26 mouse cellular contexts compared by ENCODE assay signal in genomic region chr19:46236658-46237057, GRCm38 (mm10).
DNase-seq lines count a peak whose midpoint lies in the region; ATAC-seq and TF ChIP-seq lines count a peak whose summit lies in the region.
"Had no signal": no experiment of that assay in that cellular context is flagged by ENCODE, and none has a peak within 500 bp of the region (broad histone marks: within the 10 kb centered on the region; RNA-seq: fewer than 3 reads in every experiment).

No protein-coding gene starts in this region.

- WGBS in heart, embryonic 12.5 days = 20% methylated on average over 5 of the region's 5 CpGs
- 24% methylated on average over 5 of the region's 5 CpGs for WGBS in heart, postnatal 0 days
- 37% methylated on average over 5 of the region's 5 CpGs for WGBS in midbrain, embryonic 10.5 days
- 27% methylated on average over 5 of the region's 5 CpGs for WGBS in midbrain, embryonic 14.5 days

- H3K9ac ChIP-seq in heart, embryonic 12.5 days = no peak overlapping the region
- H3K9ac ChIP-seq in heart, postnatal 0 days (replicated peaks; ENCODE audit: low read depth, low read length) = no peak overlapping the region
- H3K9ac ChIP-seq in midbrain, embryonic 14.5 days (replicated peaks; ENCODE audit: low read length) = no peak overlapping the region
- H3K9ac ChIP-seq: forebrain, embryonic 13.5 days; hindbrain, embryonic 15.5 days; liver, embryonic 14.5 days; lung, embryonic 15.5 days; midbrain, embryonic 12.5 days; neural tube, embryonic 13.5 days; stomach, embryonic 15.5 days had no signal

- H3K9me3 ChIP-seq in heart, embryonic 12.5 days (replicated peaks) = no peaks in the 10 kb centered on the region
- H3K9me3 ChIP-seq in heart, postnatal 0 days (replicated peaks; ENCODE audit: control insufficient read depth, low read length) = no peaks in the 10 kb centered on the region
- no peaks in the 10 kb centered on the region for H3K9me3 ChIP-seq in midbrain, embryonic 10.5 days (replicated peaks)
- no peaks in the 10 kb centered on the region for H3K9me3 ChIP-seq in midbrain, embryonic 14.5 days (ENCODE audit: control insufficient read depth, low read length)
- H3K9me3 ChIP-seq: forebrain, embryonic 13.5 days; hindbrain, embryonic 15.5 days; lung, embryonic 15.5 days; midbrain, embryonic 12.5 days; neural tube, embryonic 13.5 days; stomach, embryonic 15.5 days had no signal

- DNase-seq in embryo, embryonic 10 days (ENCODE audit: low spot score) = peak; percentile 5
- no peak for DNase-seq in embryo, embryonic 11 days
- no peak for DNase-seq in heart, postnatal 25 days (ENCODE audit: low spot score)
- peak; percentile 21 for DNase-seq in heart, postnatal 0 days (ENCODE audit: low spot score)
- DNase-seq in heart, postnatal 10 days = no peak
- DNase-seq in midbrain, embryonic 10.5 days (ENCODE audit: low spot score) = peak; percentile 15
- DNase-seq in midbrain, embryonic 14.5 days = no peak
- DNase-seq: adrenal gland, adult 8-10 months; cerebellum, adult 2 months; cerebellum, postnatal 14 days; gastrocnemius, postnatal 25 days; kidney, adult 11 months; kidney, postnatal 14 days; layer of hippocampus, adult 9-11 months; liver; right cerebral cortex, postnatal 14 days had no signal

- no peak overlapping the region for H3K4me3 ChIP-seq in heart, embryonic 12.5 days
- H3K4me3 ChIP-seq in heart, postnatal 0 days (ENCODE audit: low read depth, low read length) = no peak overlapping the region
- H3K4me3 ChIP-seq in midbrain, embryonic 10.5 days = no peak overlapping the region
- no peak overlapping the region for H3K4me3 ChIP-seq in midbrain, embryonic 14.5 days (replicated peaks; ENCODE audit: low read depth, low read length)
- H3K4me3 ChIP-seq: forebrain, embryonic 13.5 days; hindbrain, embryonic 15.5 days; lung, embryonic 15.5 days; midbrain, embryonic 12.5 days; neural tube, embryonic 13.5 days; stomach, embryonic 15.5 days had no signal

- peak overlapping the region; percentile 84 for H3K27ac ChIP-seq in heart, embryonic 12.5 days (ENCODE audit: poor library complexity, severe bottlenecking)
- H3K27ac ChIP-seq in heart, postnatal 0 days (ENCODE audit: low read depth) = peak overlapping the region; percentile 39; the same call in 1 of the 2 replicates
- H3K27ac ChIP-seq in midbrain, embryonic 10.5 days (replicated peaks) = no peak overlapping the region
- no peak overlapping the region for H3K27ac ChIP-seq in midbrain, embryonic 14.5 days (replicated peaks; ENCODE audit: low read depth, low read length)
- H3K27ac ChIP-seq: forebrain, embryonic 13.5 days; hindbrain, embryonic 15.5 days; liver, embryonic 14.5 days; lung, embryonic 15.5 days; midbrain, embryonic 12.5 days; neural tube, embryonic 13.5 days; stomach, embryonic 15.5 days had no signal

- intact Hi-C loops in heart, postnatal 25 days (cut with DNase I) = no loop called here
- intact Hi-C loops in heart, postnatal 10 days (cut with DNase I) = no loop called here

- H3K27me3 ChIP-seq in heart, embryonic 12.5 days (replicated peaks) = no peaks in the 10 kb centered on the region
- H3K27me3 ChIP-seq in heart, postnatal 0 days (ENCODE audit: control insufficient read depth, insufficient read depth, low read length) = no peaks in the 10 kb centered on the region
- H3K27me3 ChIP-seq in midbrain, embryonic 10.5 days (ENCODE audit: low read depth, poor library complexity, severe bottlenecking) = no peaks in the 10 kb centered on the region
- no peaks in the 10 kb centered on the region for H3K27me3 ChIP-seq in midbrain, embryonic 14.5 days (ENCODE audit: control insufficient read depth, insufficient read depth, low read length)
- H3K27me3 ChIP-seq: CH12.LX; forebrain, embryonic 13.5 days; hindbrain, embryonic 15.5 days; lung, embryonic 15.5 days; midbrain, embryonic 12.5 days; neural tube, embryonic 13.5 days; stomach, embryonic 15.5 days had no signal

- peaks cover 16% of the 10 kb centered on the region for H3K4me1 ChIP-seq in heart, embryonic 12.5 days (replicated peaks)
- H3K4me1 ChIP-seq in heart, postnatal 0 days (ENCODE audit: control insufficient read depth, insufficient read depth) = peaks cover 8% of the 10 kb centered on the region; the same call in 1 of the 2 replicates
- peaks cover 10% of the 10 kb centered on the region for H3K4me1 ChIP-seq in midbrain, embryonic 10.5 days
- H3K4me1 ChIP-seq in midbrain, embryonic 14.5 days (ENCODE audit: control insufficient read depth, insufficient read depth, low read length) = no peaks in the 10 kb centered on the region
- H3K4me1 ChIP-seq: forebrain, embryonic 13.5 days; hindbrain, embryonic 15.5 days; lung, embryonic 15.5 days; midbrain, embryonic 12.5 days; neural tube, embryonic 13.5 days; stomach, embryonic 15.5 days had no signal

- H3K4me2 ChIP-seq in heart, embryonic 12.5 days = no peak overlapping the region
- H3K4me2 ChIP-seq in heart, postnatal 0 days (ENCODE audit: low read depth, low read length) = no peak overlapping the region
- no peak overlapping the region for H3K4me2 ChIP-seq in midbrain, embryonic 14.5 days (ENCODE audit: low read length)
- H3K4me2 ChIP-seq: forebrain, embryonic 13.5 days; hindbrain, embryonic 15.5 days; lung, embryonic 15.5 days; midbrain, embryonic 12.5 days; neural tube, embryonic 13.5 days; stomach, embryonic 15.5 days had no signal

- ATAC-seq in heart, embryonic 12.5 days (ENCODE audit: insufficient number of reproducible peaks, low FRiP score) = no peak
- peak; percentile 63 for ATAC-seq in heart, postnatal 0 days (ENCODE audit: insufficient read depth, low read depth)
- ATAC-seq in midbrain, embryonic 14.5 days (ENCODE audit: low FRiP score, low TSS enrichment) = no peak
- ATAC-seq: forebrain, embryonic 13.5 days; inflammation-experienced regulatory T-cells, adult 6 months had no signal

- no peak for TF ChIP-seq EP300 in heart, postnatal 0 days (IDR thresholded peaks at IDR 0.05; ENCODE audit: low read depth)

- H3K36me3 ChIP-seq in heart, embryonic 12.5 days = 0 out of 2 replicates have a peak, but pooled peaks cover 7% of the 10 kb centered on the region
- no peaks in the 10 kb centered on the region for H3K36me3 ChIP-seq in heart, postnatal 0 days (replicated peaks; ENCODE audit: control insufficient read depth, insufficient read depth, low read length)
- H3K36me3 ChIP-seq in midbrain, embryonic 10.5 days = peaks cover 4% of the 10 kb centered on the region; the same call in 1 of the 2 replicates
- no peaks in the 10 kb centered on the region for H3K36me3 ChIP-seq in midbrain, embryonic 14.5 days (ENCODE audit: control insufficient read depth, insufficient read depth, low read length)
- H3K36me3 ChIP-seq: hindbrain, embryonic 15.5 days; lung, embryonic 15.5 days; midbrain, embryonic 12.5 days; stomach, embryonic 15.5 days had no signal

- TF ChIP-seq CTCF in heart, postnatal 0 days (IDR thresholded peaks at IDR 0.05; ENCODE audit: low read depth) = no peak

Comparison
In these comparisons a context has a peak if more than half of its experiments do, and no peak if none do; other contexts are left out.
1. DNase-seq: peak in embryo, embryonic 10 days (single experiment), heart, postnatal 0 days (single experiment) and midbrain, embryonic 10.5 days (single experiment); none in embryo, embryonic 11 days (single experiment), heart, postnatal 25 days (single experiment), heart, postnatal 10 days (0 of 2) and midbrain, embryonic 14.5 days (single experiment).
2. H3K27ac ChIP-seq: peak in heart, embryonic 12.5 days (single experiment) and heart, postnatal 0 days (single experiment); none in midbrain, embryonic 10.5 days (single experiment) and midbrain, embryonic 14.5 days (single experiment).